Mouse (Mus musculus): Measurements from ENCODE around the gene Xpc. TPM values are rescaled to one million over a fixed set of nuclear protein-coding genes. Genes with fewer than 3 reads are reported as not detected.

The Xpc gene
- polyA plus RNA-seq, 2 experiments: 11.6 to 14.2 TPM

DNA sequence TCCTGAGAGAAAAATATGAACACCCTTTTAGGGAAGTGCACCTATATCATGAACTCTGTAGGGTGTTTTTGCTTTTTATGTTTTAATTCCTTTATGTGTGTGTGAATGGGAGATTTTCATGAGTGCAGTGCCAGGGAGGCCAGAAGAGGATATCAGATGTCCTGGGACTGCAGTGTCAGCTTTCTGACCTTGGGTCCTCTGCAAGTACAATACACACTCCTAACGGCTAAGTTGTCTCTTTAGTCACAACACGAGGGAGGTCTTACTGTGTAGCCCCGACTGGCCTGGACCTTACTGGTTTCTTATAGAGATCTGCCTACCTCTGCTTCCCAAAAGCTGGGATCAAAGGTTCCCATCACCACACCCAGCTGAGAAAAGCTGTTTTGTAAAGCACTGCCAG, 37.0 kb upstream of the Xpc start:
- no peaks in the 10 kb centered on the region for H3K27me3 ChIP-seq (ENCODE audit: control insufficient read depth, insufficient read depth, low read length)
- H3K36me3 ChIP-seq (ENCODE audit: control insufficient read depth, insufficient read depth, low read length): no peaks in the 10 kb centered on the region
- no peaks in the 10 kb centered on the region for H3K9me3 ChIP-seq (ENCODE audit: control insufficient read depth, low read length)
- no peak overlapping the region for H3K4me3 ChIP-seq (replicated peaks; ENCODE audit: low read length)
- DNase-seq (ENCODE audit: low spot score) (no peak), ATAC-seq (ENCODE audit: low FRiP score, low read depth) (no peak)
- no peak overlapping the region for H3K9ac ChIP-seq (ENCODE audit: low read depth, low read length, severe bottlenecking)
- WGBS: 55% methylated on average over 3 of the region's 3 CpGs
- TF ChIP-seq POLR2A (IDR thresholded peaks at IDR 0.05; ENCODE audit: borderline replicate concordance, extremely low read depth, insufficient read depth, insufficient read length): no peak
- no peak overlapping the region for H3K4me2 ChIP-seq (replicated peaks; ENCODE audit: low read depth, low read length, severe bottlenecking)
- no peaks in the 10 kb centered on the region for H3K4me1 ChIP-seq (ENCODE audit: control insufficient read depth, insufficient read depth, low read length)
- H3K27ac ChIP-seq (replicated peaks; ENCODE audit: low read depth, low read length): no peak overlapping the region

DNA sequence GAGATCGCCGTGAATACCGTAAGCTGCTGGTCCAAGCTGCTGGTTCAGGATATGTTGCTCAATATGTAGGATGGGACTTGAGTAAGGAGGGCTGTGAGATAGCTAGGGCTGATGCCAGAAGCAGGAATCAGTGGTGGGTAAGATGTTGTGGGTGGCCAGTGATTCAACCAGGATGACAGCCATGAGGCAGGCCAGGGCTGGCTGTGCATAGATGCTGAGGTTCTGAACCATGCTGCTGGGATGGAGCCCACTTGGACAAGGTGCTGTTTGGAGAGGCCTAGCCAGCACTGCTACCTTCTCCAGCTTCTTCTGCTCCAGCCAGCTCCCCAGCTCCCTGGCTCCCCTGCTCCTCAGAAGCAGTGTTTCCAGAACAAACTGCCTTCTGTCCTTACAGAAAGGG, 36.0 kb upstream of the Xpc start:
- Histone ChIP-seq H3K4me3 (replicated peaks; ENCODE audit: low read length) (no peak overlapping the region), H3K27ac (replicated peaks; ENCODE audit: low read depth, low read length) (no peak overlapping the region), H3K9me3 (ENCODE audit: control insufficient read depth, low read length) (no peaks in the 10 kb centered on the region), H3K4me1 (ENCODE audit: control insufficient read depth, insufficient read depth, low read length) (no peaks in the 10 kb centered on the region), H3K27me3 (ENCODE audit: control insufficient read depth, insufficient read depth, low read length) (no peaks in the 10 kb centered on the region), H3K4me2 (replicated peaks; ENCODE audit: low read depth, low read length, severe bottlenecking) (no peak overlapping the region), H3K36me3 (ENCODE audit: control insufficient read depth, insufficient read depth, low read length) (no peaks in the 10 kb centered on the region), H3K9ac (ENCODE audit: low read depth, low read length, severe bottlenecking) (no peak overlapping the region)
- 98% methylated on average over 3 of the region's 3 CpGs for WGBS
- DNase-seq (ENCODE audit: low spot score): no peak
- no peak for ATAC-seq (ENCODE audit: low FRiP score, low read depth)
- TF ChIP-seq POLR2A (IDR thresholded peaks at IDR 0.05; ENCODE audit: borderline replicate concordance, extremely low read depth, insufficient read depth, insufficient read length): no peak

- H3K27ac ChIP-seq (replicated peaks; ENCODE audit: low read depth, low read length): no peak overlapping the region
- H3K9me3 ChIP-seq (ENCODE audit: control insufficient read depth, low read length): no peaks in the 10 kb centered on the region
- ATAC-seq (ENCODE audit: low FRiP score, low read depth) (peak; percentile 72), DNase-seq (ENCODE audit: low spot score) (peak; percentile 68)
- WGBS: 19% methylated on average over 5 of the region's 5 CpGs
- TF ChIP-seq POLR2A (IDR thresholded peaks at IDR 0.05; ENCODE audit: borderline replicate concordance, extremely low read depth, insufficient read depth, insufficient read length): no peak
- no peaks in the 10 kb centered on the region for H3K27me3 ChIP-seq (ENCODE audit: control insufficient read depth, insufficient read depth, low read length)
- no peak overlapping the region for H3K4me2 ChIP-seq (replicated peaks; ENCODE audit: low read depth, low read length, severe bottlenecking)
- no peak overlapping the region for H3K9ac ChIP-seq (ENCODE audit: low read depth, low read length, severe bottlenecking)
- H3K4me3 ChIP-seq (replicated peaks; ENCODE audit: low read length): no peak overlapping the region
- H3K4me1 ChIP-seq (ENCODE audit: control insufficient read depth, insufficient read depth, low read length): no peaks in the 10 kb centered on the region
- H3K36me3 ChIP-seq (ENCODE audit: control insufficient read depth, insufficient read depth, low read length): no peaks in the 10 kb centered on the region
Measured at GRCm38 (mm10) chr6:91549621-91550020, 33.9 kb upstream of the Xpc start.

DNA sequence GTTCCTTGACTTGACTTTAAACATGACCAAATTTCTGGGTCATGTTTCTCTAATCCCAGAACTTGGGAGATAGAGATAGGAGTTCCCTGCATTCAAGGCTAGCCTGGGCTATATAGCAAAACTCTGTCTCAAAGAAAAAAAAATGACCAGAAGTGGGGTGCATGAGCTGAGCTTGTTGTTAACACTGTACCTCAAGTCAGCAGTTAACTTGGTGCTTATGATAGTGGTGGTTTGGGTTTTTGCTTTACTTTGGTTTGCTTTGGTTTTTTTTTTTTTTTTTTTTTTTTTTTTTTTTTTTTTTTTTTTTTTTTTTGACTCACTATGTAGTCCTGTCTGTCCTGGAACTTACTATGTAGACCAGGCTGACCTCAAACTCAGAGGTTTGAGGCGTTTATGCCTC, 31.6 kb upstream of the Xpc start:
- Histone ChIP-seq H3K4me2 (replicated peaks; ENCODE audit: low read depth, low read length, severe bottlenecking) (no peak overlapping the region), H3K4me3 (replicated peaks; ENCODE audit: low read length) (no peak overlapping the region), H3K27me3 (ENCODE audit: control insufficient read depth, insufficient read depth, low read length) (no peaks in the 10 kb centered on the region), H3K36me3 (ENCODE audit: control insufficient read depth, insufficient read depth, low read length) (no peaks in the 10 kb centered on the region), H3K9ac (ENCODE audit: low read depth, low read length, severe bottlenecking) (no peak overlapping the region), H3K27ac (replicated peaks; ENCODE audit: low read depth, low read length) (no peak overlapping the region), H3K4me1 (ENCODE audit: control insufficient read depth, insufficient read depth, low read length) (no peaks in the 10 kb centered on the region), H3K9me3 (ENCODE audit: control insufficient read depth, low read length) (no peaks in the 10 kb centered on the region)
- no peak for DNase-seq (ENCODE audit: low spot score)
- no peak for TF ChIP-seq POLR2A (IDR thresholded peaks at IDR 0.05; ENCODE audit: borderline replicate concordance, extremely low read depth, insufficient read depth, insufficient read length)
- no peak for ATAC-seq (ENCODE audit: low FRiP score, low read depth)
- WGBS: 36% methylated on average over 1 of the region's 1 CpGs

- Histone ChIP-seq H3K9me3 (ENCODE audit: control insufficient read depth, low read length) (no peaks in the 10 kb centered on the region), H3K9ac (ENCODE audit: low read depth, low read length, severe bottlenecking) (no peak overlapping the region), H3K36me3 (ENCODE audit: control insufficient read depth, insufficient read depth, low read length) (no peaks in the 10 kb centered on the region), H3K27me3 (ENCODE audit: control insufficient read depth, insufficient read depth, low read length) (no peaks in the 10 kb centered on the region), H3K4me1 (ENCODE audit: control insufficient read depth, insufficient read depth, low read length) (peaks cover under 1% of the 10 kb centered on the region; the same call in 1 of the 2 replicates), H3K4me2 (replicated peaks; ENCODE audit: low read depth, low read length, severe bottlenecking) (no peak overlapping the region), H3K4me3 (replicated peaks; ENCODE audit: low read length) (no peak overlapping the region), H3K27ac (replicated peaks; ENCODE audit: low read depth, low read length) (no peak overlapping the region)
- 52% methylated on average over 9 of the region's 9 CpGs for WGBS
- no peak for TF ChIP-seq POLR2A (IDR thresholded peaks at IDR 0.05; ENCODE audit: borderline replicate concordance, extremely low read depth, insufficient read depth, insufficient read length)
- no peak for DNase-seq (ENCODE audit: low spot score)
- no peak; the same call in 1 of the 2 replicates for ATAC-seq (ENCODE audit: low FRiP score, low read depth)
Measured at GRCm38 (mm10) chr6:91546241-91546884, 30.7 kb upstream of the Xpc start.
